Mouse (Mus musculus) MEL (cell line): Measurements from ENCODE around the gene Rassf8.

Experiments used
- CTCF ChIP-seq, 3 experiments: IDR thresholded peaks in 2 of 3; conservative IDR thresholded peaks in 1 of 3; 2 replicates each; pipeline ENCODE4 v1.5.1; 2011 to 2012; ENCODE audit warnings: low read length in 3 of 3, low read depth in 2 of 3, mild to moderate bottlenecking in 2 of 3, improper control_type of control experiment in 1 of 3, inconsistent platforms in 1 of 3, mixed read lengths in 1 of 3, moderate library complexity in 1 of 3; ENCODE audit not compliant: control insufficient read depth in 1 of 3, insufficient read depth in 1 of 3, poor library complexity in 1 of 3, severe bottlenecking in 1 of 3
- MXI1 ChIP-seq: IDR thresholded peaks from 2 replicates; pipeline ENCODE4 v1.6.1; 2011; ENCODE audit warnings: mild to moderate bottlenecking, low read depth, low read length, improper control_type of control experiment
- NELFE ChIP-seq: IDR thresholded peaks from 2 replicates; pipeline ENCODE4 v1.6.1; 2011; ENCODE audit warnings: low read depth, low read length, improper control_type of control experiment
- POLR2A ChIP-seq, 2 experiments: IDR thresholded peaks; 2 replicates each; pipeline ENCODE4 v1.6.1; 2011 to 2012; ENCODE audit warnings: low read length in 2 of 2, mild to moderate bottlenecking in 2 of 2, control low read depth in 1 of 2, improper control_type of control experiment in 1 of 2, low read depth in 1 of 2, moderate library complexity in 1 of 2; ENCODE audit not compliant: control insufficient read depth in 1 of 2, insufficient read depth in 1 of 2, poor library complexity in 1 of 2
- RCOR1 ChIP-seq: IDR thresholded peaks from 2 replicates; pipeline ENCODE4 v1.6.1; 2012; ENCODE audit warnings: low read depth, mild to moderate bottlenecking, inconsistent platforms, low read length, improper control_type of control experiment
- TCF12 ChIP-seq: IDR thresholded peaks from 2 replicates; pipeline ENCODE4 v1.6.1; 2014; ENCODE audit warnings: low read depth, mild to moderate bottlenecking, inconsistent platforms, low read length, improper control_type of control experiment, moderate library complexity
- USF2 ChIP-seq, 2 experiments: IDR thresholded peaks; 2 replicates each; pipeline ENCODE4 v1.6.1; 2011 to 2012; ENCODE audit warnings: improper control_type of control experiment in 2 of 2, low read length in 2 of 2, borderline replicate concordance in 1 of 2, inconsistent platforms in 1 of 2, low read depth in 1 of 2, mild to moderate bottlenecking in 1 of 2; ENCODE audit not compliant: insufficient read depth in 1 of 2
- ZKSCAN1 ChIP-seq: IDR thresholded peaks from 2 replicates; pipeline ENCODE4 v1.6.1; 2012; ENCODE audit warnings: low read depth, mild to moderate bottlenecking, inconsistent platforms, low read length, improper control_type of control experiment, moderate library complexity

- TF ChIP-seq POLR2A (IDR thresholded peaks at IDR 0.05; ENCODE audit: control insufficient read depth in 1 of 2, insufficient read depth in 1 of 2, low read depth in 1 of 2, low read length in 2 of 2, poor library complexity in 1 of 2) = no peak
- no peak for TF ChIP-seq CTCF (IDR thresholded peaks at IDR 0.05 in 2 of 3, conservative IDR thresholded peaks at IDR 0.05 in 1 of 3; ENCODE audit: control insufficient read depth in 1 of 3, insufficient read depth in 1 of 3, low read depth in 2 of 3, low read length in 3 of 3, poor library complexity in 1 of 3, severe bottlenecking in 1 of 3)
- TF ChIP-seq RCOR1 = no peak
- no peak for TF ChIP-seq NELFE
- no peak for TF ChIP-seq MXI1
- TF ChIP-seq TCF12 = no peak
- no peak for TF ChIP-seq USF2 (IDR thresholded peaks at IDR 0.05; ENCODE audit: borderline replicate concordance in 1 of 2, insufficient read depth in 1 of 2, low read depth in 1 of 2, low read length in 2 of 2)
- no peak for TF ChIP-seq ZKSCAN1
These were observed 10.8 kb downstream of the Rassf8 start for GRCm38 (mm10) chr6:145757346-145757745.
